ENCODE assay signal across 11 mouse cellular contexts in genomic region chrX:158921424-158921823, GRCm38 (mm10).
A peak's percentile ranks its signal among the peaks of the same experiment; 100 is the strongest.
DNase-seq lines count a peak whose midpoint lies in the region; ATAC-seq lines count a peak whose summit lies in the region.
"Had no signal": no experiment of that assay in that cellular context is flagged by ENCODE, and none has a peak within 500 bp of the region (broad histone marks: within the 10 kb centered on the region; RNA-seq: fewer than 3 reads in every experiment).

No protein-coding gene starts in this region.

- peaks cover 6% of the 10 kb centered on the region for H3K4me1 ChIP-seq in forebrain, embryonic 16.5 days (replicated peaks; ENCODE audit: control insufficient read depth, insufficient read depth, low read length)
- H3K4me1 ChIP-seq in forebrain, embryonic 11.5 days (replicated peaks; ENCODE audit: control insufficient read depth, insufficient read depth, low read length): no peaks in the 10 kb centered on the region
- no peaks in the 10 kb centered on the region for H3K4me1 ChIP-seq in lung, embryonic 16.5 days (replicated peaks; ENCODE audit: control insufficient read depth, insufficient read depth, low read length)
- H3K4me1 ChIP-seq: liver, embryonic 13.5 days had no signal

- no peaks in the 10 kb centered on the region for H3K9me3 ChIP-seq in forebrain, embryonic 16.5 days (ENCODE audit: control insufficient read depth, low read length)
- H3K9me3 ChIP-seq in forebrain, embryonic 11.5 days (ENCODE audit: control insufficient read depth, low read length): no peaks in the 10 kb centered on the region
- no peaks in the 10 kb centered on the region for H3K9me3 ChIP-seq in lung, embryonic 16.5 days (ENCODE audit: control insufficient read depth, low read length)
- H3K9me3 ChIP-seq: heart, embryonic 15.5 days; liver, embryonic 13.5 days had no signal

- H3K27ac ChIP-seq in forebrain, embryonic 16.5 days (ENCODE audit: low read length): no peak overlapping the region
- no peak overlapping the region for H3K27ac ChIP-seq in forebrain, embryonic 11.5 days (ENCODE audit: low read depth, low read length)
- no peak overlapping the region for H3K27ac ChIP-seq in lung, embryonic 16.5 days (ENCODE audit: low read length)
- H3K27ac ChIP-seq: heart, embryonic 15.5 days; liver, embryonic 13.5 days had no signal

- no peak for DNase-seq in forebrain, embryonic 11.5 days (ENCODE audit: low spot score)
- DNase-seq in lung, postnatal 4 days: no peak
- peak; percentile 42 for DNase-seq in cerebellum, adult 8-10 months
- peak; percentile 17 for DNase-seq in gastrocnemius, postnatal 14 days
- DNase-seq in testis, postnatal 14 days (ENCODE audit: low spot score): no peak
- DNase-seq in urinary bladder, postnatal 10 days (ENCODE audit: low spot score): no peak

- no peaks in the 10 kb centered on the region for H3K36me3 ChIP-seq in forebrain, embryonic 16.5 days (ENCODE audit: control insufficient read depth, insufficient read depth)
- no peaks in the 10 kb centered on the region for H3K36me3 ChIP-seq in forebrain, embryonic 11.5 days (ENCODE audit: control insufficient read depth, insufficient read depth, low read length)
- no peaks in the 10 kb centered on the region for H3K36me3 ChIP-seq in lung, embryonic 16.5 days (ENCODE audit: control insufficient read depth, insufficient read depth, low read length)
- H3K36me3 ChIP-seq: heart, embryonic 15.5 days; liver, embryonic 13.5 days had no signal

- no peaks in the 10 kb centered on the region for H3K27me3 ChIP-seq in forebrain, embryonic 16.5 days (replicated peaks; ENCODE audit: control insufficient read depth, insufficient read depth, low read length)
- peaks cover 5% of the 10 kb centered on the region; the same call in 1 of the 2 replicates for H3K27me3 ChIP-seq in forebrain, embryonic 11.5 days (ENCODE audit: control insufficient read depth, insufficient read depth, low read length)
- no peaks in the 10 kb centered on the region for H3K27me3 ChIP-seq in lung, embryonic 16.5 days (ENCODE audit: control insufficient read depth, insufficient read depth, low read depth, low read length)

- WGBS in forebrain, embryonic 16.5 days: 38% methylated on average over 5 of the region's 5 CpGs
- 47% methylated on average over 5 of the region's 5 CpGs for WGBS in forebrain, embryonic 11.5 days
- 37% methylated on average over 5 of the region's 5 CpGs for WGBS in lung, embryonic 16.5 days

- no peak overlapping the region for H3K4me3 ChIP-seq in forebrain, embryonic 16.5 days (replicated peaks; ENCODE audit: low read length)
- no peak overlapping the region for H3K4me3 ChIP-seq in forebrain, embryonic 11.5 days (ENCODE audit: low read depth, low read length)
- peak overlapping the region; percentile 21; the same call in 1 of the 2 replicates for H3K4me3 ChIP-seq in lung, embryonic 16.5 days (ENCODE audit: low read length)
- H3K4me3 ChIP-seq: heart, embryonic 15.5 days; liver, embryonic 13.5 days had no signal

- intact Hi-C loops in gastrocnemius, postnatal 14 days (cut with DNase I; ENCODE audit: low total_unique reads): loop anchor here (10.0 kb wide), 3 partner anchors 877 to 1187 kb away; partner anchors contain the start of gene Cnksr2

- no peak for ATAC-seq in forebrain, embryonic 16.5 days
- ATAC-seq in forebrain, embryonic 11.5 days (replicated peaks; ENCODE audit: low FRiP score): no peak
- no peak for ATAC-seq in lung, embryonic 16.5 days (ENCODE audit: low read depth)
- ATAC-seq: intestine, embryonic 16.5 days had no signal

- H3K9ac ChIP-seq in forebrain, embryonic 16.5 days (replicated peaks; ENCODE audit: low read depth, low read length): no peak overlapping the region
- H3K9ac ChIP-seq in forebrain, embryonic 11.5 days (ENCODE audit: low read length): no peak overlapping the region
- no peak overlapping the region for H3K9ac ChIP-seq in lung, embryonic 16.5 days (ENCODE audit: low read length)
- H3K9ac ChIP-seq: heart, embryonic 15.5 days; liver, embryonic 13.5 days had no signal

- peak overlapping the region; percentile 24; the same call in 1 of the 2 replicates for H3K4me2 ChIP-seq in forebrain, embryonic 16.5 days (ENCODE audit: low read length)
- no peak overlapping the region for H3K4me2 ChIP-seq in forebrain, embryonic 11.5 days (ENCODE audit: low read depth, low read length, severe bottlenecking)
- peak overlapping the region; percentile 41 for H3K4me2 ChIP-seq in lung, embryonic 16.5 days (ENCODE audit: low read depth, low read length)
- H3K4me2 ChIP-seq: liver, embryonic 13.5 days had no signal

Comparison
In these comparisons a context has a peak if more than half of its experiments do, and no peak if none do; other contexts are left out.
1. DNase-seq: peak in cerebellum, adult 8-10 months (single experiment) and gastrocnemius, postnatal 14 days (single experiment); none in forebrain, embryonic 11.5 days (single experiment), lung, postnatal 4 days (0 of 2), testis, postnatal 14 days (single experiment) and urinary bladder, postnatal 10 days (single experiment).